Mouse (Mus musculus) heart, postnatal 36 days (tissue): ENCODE data around the gene Rundc1. TPM values are rescaled to one million over a fixed set of nuclear protein-coding genes. Genes with fewer than 3 reads are reported as not detected.

ENCODE experiments used
- microRNA-seq, 2 experiments: library from miRNA; unstranded; fragments of <30 nt; microRNA quantifications; one replicate each; pipeline ENCODE4 v1.2.0; 2021; ENCODE audit warnings: borderline number of aligned reads in 2 of 2
- total RNA-seq, 2 experiments: library from RNA; stranded (reverse); gene quantifications; 2 replicates each; pipeline ENCODE4 v1.2.3; 2021

Rundc1 gene
- total RNA-seq, 2 experiments from 2014 or later = 12.2 to 12.4 TPM

Small RNAs within 50 kb of the gene (microRNA-seq; reads per million reads assigned to microRNA genes)
- gene Mir6929 = 4.3 to 8.7 reads per million in 2 experiments

Other genes starting within 250 kb of the Rundc1 start
- gene Ccr10, start 249.6 kb upstream of the Rundc1 start, total RNA-seq = under 1 TPM in 1 of 2 experiments, not detected in 1; 0.24 TPM
- 10 to 100 TPM; 34.8 to 36.7 TPM for gene Ezh1, start 198.6 kb upstream of the Rundc1 start, total RNA-seq
- gene Ramp2, start 179.1 kb upstream of the Rundc1 start, total RNA-seq = 100 to 1,000 TPM in 1 of 2 experiments, 10 to 100 TPM in 1; 88.9 to 132 TPM
- 10 to 100 TPM; 84.6 to 95.8 TPM for gene Vps25, start 171.4 kb upstream of the Rundc1 start, total RNA-seq
- gene Wnk4, start 164.5 kb upstream of the Rundc1 start, total RNA-seq = 10 to 100 TPM; 18.5 to 19.8 TPM
- under 1 TPM; 0.11 to 0.35 TPM for gene Cntd1, start 146.1 kb upstream of the Rundc1 start, total RNA-seq
- 10 to 100 TPM; 90.1 to 92.7 TPM for gene Coa3, start 146.0 kb upstream of the Rundc1 start, total RNA-seq
- gene Becn1, start 122.8 kb upstream of the Rundc1 start, total RNA-seq = 10 to 100 TPM; 88.6 to 98.7 TPM
- 10 to 100 TPM; 73.9 to 85.2 TPM for gene Psme3, start 108.9 kb upstream of the Rundc1 start, total RNA-seq
- 1 to 10 TPM; 1.8 to 2.2 TPM for gene Aoc2, start 100.0 kb upstream of the Rundc1 start, total RNA-seq
- 10 to 100 TPM; 13.5 to 16.7 TPM for gene Aoc3, start 94.5 kb upstream of the Rundc1 start, total RNA-seq
- not detected for gene G6pc, start 57.5 kb upstream of the Rundc1 start, total RNA-seq
- gene Aarsd1, start 7.5 kb upstream of the Rundc1 start, total RNA-seq = 10 to 100 TPM; 18.6 to 22.8 TPM
- gene Gm27029, start 289 bp upstream of the Rundc1 start, total RNA-seq = 10 to 100 TPM in 1 of 2 experiments, 1 to 10 TPM in 1; 8.0 to 10.3 TPM
- gene Ptges3l, start 248 bp downstream of the Rundc1 start, total RNA-seq = 10 to 100 TPM; 50.6 to 66.9 TPM
- gene Rpl27, start 17.2 kb downstream of the Rundc1 start, total RNA-seq = 10 to 100 TPM; 48.2 to 52.4 TPM
- gene Ifi35, start 23.3 kb downstream of the Rundc1 start, total RNA-seq = 10 to 100 TPM; 13.3 to 15.6 TPM
- 1 to 10 TPM; 5.6 to 6.2 TPM for gene Rnd2, start 39.9 kb downstream of the Rundc1 start, total RNA-seq
- 10 to 100 TPM; 22.0 to 24.9 TPM for gene Vat1, start 41.1 kb downstream of the Rundc1 start, total RNA-seq
- under 1 TPM; 0.31 to 0.51 TPM for gene Brca1, start 126.9 kb downstream of the Rundc1 start, total RNA-seq
- gene Nbr1, start 127.1 kb downstream of the Rundc1 start, total RNA-seq = 10 to 100 TPM; 94.3 to 99.5 TPM
- gene Tmem106a, start 157.2 kb downstream of the Rundc1 start, total RNA-seq = 1 to 10 TPM; 3.6 to 4.7 TPM
- not detected for gene Gm11634, start 174.2 kb downstream of the Rundc1 start, total RNA-seq
- gene Rdm1, start 202.1 kb downstream of the Rundc1 start, total RNA-seq = 10 to 100 TPM; 41.6 to 47.3 TPM
- 10 to 100 TPM; 23.4 to 23.5 TPM for gene Arl4d, start 240.5 kb downstream of the Rundc1 start, total RNA-seq